Mouse (Mus musculus): ENCODE data around the gene Fkbp9.

DNA sequence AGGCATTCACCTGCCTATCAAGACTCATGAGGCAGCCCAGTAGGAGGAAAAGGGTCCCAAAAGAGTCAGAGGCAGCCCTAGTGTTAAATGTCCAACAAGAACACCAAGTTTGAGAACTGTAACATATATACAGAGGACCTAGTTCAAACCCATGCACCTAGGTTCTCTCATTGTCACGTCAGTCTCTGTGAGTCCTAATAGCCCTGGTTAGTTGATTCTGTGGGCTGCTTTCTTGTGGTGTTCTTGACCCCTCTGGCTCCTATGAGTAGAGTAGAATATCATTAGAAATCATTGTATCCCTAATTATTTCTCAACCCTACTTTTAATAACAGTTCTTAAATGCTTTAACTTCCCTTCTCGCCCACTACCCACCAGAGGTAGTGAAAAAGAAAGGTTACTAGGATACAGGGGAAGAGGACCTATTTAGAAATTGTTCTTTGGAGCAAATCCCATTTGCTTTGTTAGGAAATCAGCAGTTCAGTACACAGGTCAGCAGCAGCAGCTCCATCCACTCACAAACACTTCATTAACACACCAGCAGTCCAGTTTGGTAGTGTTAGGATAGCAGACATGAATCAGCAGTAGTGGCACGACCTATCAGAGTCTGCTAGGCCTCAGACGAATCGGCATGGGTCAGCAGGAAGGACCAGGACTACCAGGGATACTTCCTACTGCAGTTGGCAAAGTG, 13.3 kb upstream of the Fkbp9 start:
- TF ChIP-seq CTCF (IDR thresholded peaks at IDR 0.05; ENCODE audit: low read depth), result no peak
- TF ChIP-seq EP300 (IDR thresholded peaks at IDR 0.05; ENCODE audit: low read depth), result no peak

All from liver, embryonic 14.5 days (tissue).